Mouse (Mus musculus) CD4-positive naive resting alpha-beta T cell, adult 76 days (primary cell): Measurements from ENCODE around the gene Samt4. TPM values are rescaled to one million over a fixed set of nuclear protein-coding genes. Genes with fewer than 3 reads are reported as not detected.

Source experiments
- total RNA-seq: library from RNA; stranded (reverse); gene quantifications from one replicate; pipeline ENCODE4 v1.2.4, GENCODE M21; 2023

Gene Samt4
- not detected for total RNA-seq

DNA sequence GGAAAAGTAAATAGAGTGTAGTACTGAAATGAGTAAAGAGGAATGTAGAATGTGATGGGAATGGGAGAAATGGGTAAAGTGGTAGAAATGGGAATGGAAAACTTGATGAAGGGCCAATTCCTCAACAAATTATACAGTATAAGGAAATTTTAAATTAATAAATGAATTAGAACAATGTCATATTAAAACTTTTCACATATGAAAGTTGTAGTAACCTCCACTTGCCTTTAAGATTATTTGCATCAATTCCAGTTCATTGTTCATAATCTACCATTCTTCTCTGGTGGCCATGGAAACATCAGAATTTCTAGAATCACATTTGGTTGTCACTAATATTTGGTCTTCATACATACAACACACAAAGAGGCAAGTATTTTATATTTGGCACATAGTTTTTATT, at the start of gene Samt4:
Gene Samt4 (plus strand): TSS at position 301 of the 400 bp plus-strand sequence.

Other genes with a start within 250 kb of the Samt4 start
- not detected for gene 4930524N10Rik, start 138.6 kb upstream of the Samt4 start, total RNA-seq
- not detected for gene Samt2, start 97.4 kb downstream of the Samt4 start, total RNA-seq